Mouse (Mus musculus) myocyte (in vitro differentiated cells): ENCODE data around the gene Dab1.

Experiments
- CEBPB ChIP-seq: IDR thresholded peaks from 2 replicates; pipeline ENCODE4 v1.6.1; 2011; ENCODE audit warnings: mild to moderate bottlenecking, moderate library complexity; ENCODE audit not compliant: poor library complexity, insufficient read depth, severe bottlenecking
- E2F4 ChIP-seq: IDR thresholded peaks from one replicate; pipeline ENCODE4 v1.6.1; 2011; ENCODE audit warnings: mild to moderate bottlenecking, control low read depth, moderate library complexity; ENCODE audit not compliant: insufficient read depth
- MAX ChIP-seq: IDR thresholded peaks from one replicate; pipeline ENCODE4 v1.6.1; 2011; ENCODE audit warnings: low read depth, mild to moderate bottlenecking, control low read depth
- MYOD1 ChIP-seq, 3 experiments: IDR thresholded peaks; one replicate each; pipeline ENCODE4 v1.6.1; 2011; ENCODE audit warnings: control low read depth in 2 of 3, low read depth in 2 of 3, mild to moderate bottlenecking in 2 of 3, moderate library complexity in 1 of 3; ENCODE audit not compliant: insufficient read length in 2 of 3, control insufficient read depth in 1 of 3
- MYOG ChIP-seq, 3 experiments: IDR thresholded peaks; one replicate each; pipeline ENCODE4 v1.6.1; 2011; ENCODE audit warnings: control low read depth in 2 of 3, low read depth in 2 of 3, mild to moderate bottlenecking in 2 of 3; ENCODE audit not compliant: insufficient read length in 2 of 3, control insufficient read depth in 1 of 3, insufficient read depth in 1 of 3
- POLR2A ChIP-seq: IDR thresholded peaks from one replicate; pipeline ENCODE4 v1.6.1; 2011; ENCODE audit warnings: low read depth, mild to moderate bottlenecking, control low read depth, moderate library complexity; ENCODE audit not compliant: insufficient read length
- POLR2AphosphoS2 ChIP-seq: IDR thresholded peaks from one replicate; pipeline ENCODE4 v1.6.1; 2011; ENCODE audit warnings: low read depth, control low read depth; ENCODE audit not compliant: insufficient read length
- REST ChIP-seq: IDR thresholded peaks from one replicate; pipeline ENCODE4 v1.6.1; 2011; ENCODE audit warnings: mild to moderate bottlenecking, control low read depth, moderate library complexity; ENCODE audit not compliant: insufficient read depth, insufficient read length
- SRF ChIP-seq: IDR thresholded peaks from one replicate; pipeline ENCODE4 v1.6.1; 2011; ENCODE audit warnings: low read depth; ENCODE audit not compliant: control insufficient read depth, insufficient read length
- TCF12 ChIP-seq: IDR thresholded peaks from one replicate; pipeline ENCODE4 v1.6.1; 2011; ENCODE audit warnings: mild to moderate bottlenecking, control low read depth; ENCODE audit not compliant: poor library complexity, insufficient read depth, severe bottlenecking
- USF1 ChIP-seq: IDR thresholded peaks from one replicate; pipeline ENCODE4 v1.6.1; 2011; ENCODE audit warnings: low read depth, mild to moderate bottlenecking, control low read depth, moderate library complexity

GRCm38 (mm10) chr4:104201686-104202085 is 582.5 kb downstream of the Dab1 start:
- TF ChIP-seq POLR2A (no peak), TCF12 (no peak), POLR2AphosphoS2 (no peak), MYOG (IDR thresholded peaks at IDR 0.05; ENCODE audit: control insufficient read depth in 1 of 3, insufficient read depth in 1 of 3, insufficient read length in 2 of 3, low read depth in 2 of 3) (no peak), MAX (no peak), USF1 (no peak), SRF (no peak), MYOD1 (IDR thresholded peaks at IDR 0.05; ENCODE audit: control insufficient read depth in 1 of 3, insufficient read length in 2 of 3, low read depth in 2 of 3) (no peak), E2F4 (no peak), CEBPB (no peak), REST (no peak)
